Mouse (Mus musculus) 3T3-L1 (cell line): ENCODE data around the gene Nepro.

ENCODE experiments used
- DNase-seq: peaks from one replicate; pipeline ENCODE4 v3.0.0-alpha.2; 2015; ENCODE audit warnings: low read depth, low spot score

Gene Nepro

GRCm38 (mm10) chr16:44766320-44766892, 42.3 kb downstream of the Nepro start:
- no peak for DNase-seq

- no peak for DNase-seq
Measured at GRCm38 (mm10) chr16:44767506-44767905, 43.4 kb downstream of the Nepro start.

GRCm38 (mm10) chr16:44767967-44768366, 43.9 kb downstream of the Nepro start:
- peak; percentile 75 for DNase-seq

GRCm38 (mm10) chr16:44772577-44772976, 48.5 kb downstream of the Nepro start:
- DNase-seq = no peak

- DNase-seq = no peak
Measured at GRCm38 (mm10) chr16:44773673-44774072, 49.6 kb downstream of the Nepro start.

- no peak for DNase-seq
Measured at GRCm38 (mm10) chr16:44774201-44774600, 50.1 kb downstream of the Nepro start.

- DNase-seq = no peak
Measured at GRCm38 (mm10) chr16:44778538-44779147, 54.5 kb downstream of the Nepro start.

- no peak for DNase-seq
Measured at GRCm38 (mm10) chr16:44779494-44779893, 55.4 kb downstream of the Nepro start.

GRCm38 (mm10) chr16:44780751-44781150, 56.6 kb downstream of the Nepro start:
- DNase-seq = no peak
